Mouse (Mus musculus) yolk sac, embryonic 10.5 days (tissue): ENCODE measurements around the gene Fmn2.

Source experiments
- DNase-seq: peaks from one replicate; pipeline ENCODE4 v3.0.0-alpha.2; 2017; ENCODE audit warnings: low spot score

The Fmn2 gene

GRCm38 (mm10) chr1:174557211-174557610, 55.6 kb downstream of the Fmn2 start:
- no peak for DNase-seq

GRCm38 (mm10) chr1:174557841-174558240, 56.2 kb downstream of the Fmn2 start:
- no peak for DNase-seq

- DNase-seq = no peak
Observed at GRCm38 (mm10) chr1:174558488-174558887, 56.9 kb downstream of the Fmn2 start.

GRCm38 (mm10) chr1:174564561-174564960, 62.9 kb downstream of the Fmn2 start:
- DNase-seq = no peak

GRCm38 (mm10) chr1:174568609-174569008, 67.0 kb downstream of the Fmn2 start:
- no peak for DNase-seq

- DNase-seq = no peak
Observed at GRCm38 (mm10) chr1:174592420-174592980, 90.9 kb downstream of the Fmn2 start.

- DNase-seq = no peak
Observed at GRCm38 (mm10) chr1:174594989-174595388, 93.4 kb downstream of the Fmn2 start.

- DNase-seq = no peak
Observed at GRCm38 (mm10) chr1:174597495-174597894, 95.9 kb downstream of the Fmn2 start.

GRCm38 (mm10) chr1:174598226-174598625, 96.6 kb downstream of the Fmn2 start:
- no peak for DNase-seq

- DNase-seq = no peak
Observed at GRCm38 (mm10) chr1:174600041-174600440, 98.4 kb downstream of the Fmn2 start.

GRCm38 (mm10) chr1:174600620-174601019, 99.0 kb downstream of the Fmn2 start:
- DNase-seq = no peak

GRCm38 (mm10) chr1:174617368-174617767, 115.7 kb downstream of the Fmn2 start:
- no peak for DNase-seq

GRCm38 (mm10) chr1:174621512-174621911, 119.9 kb downstream of the Fmn2 start:
- no peak for DNase-seq

GRCm38 (mm10) chr1:174623054-174623453, 121.4 kb downstream of the Fmn2 start:
- DNase-seq = no peak

- DNase-seq = no peak
Observed at GRCm38 (mm10) chr1:174630074-174630473, 128.4 kb downstream of the Fmn2 start.

- no peak for DNase-seq
Observed at GRCm38 (mm10) chr1:174636291-174636690, 134.7 kb downstream of the Fmn2 start.

GRCm38 (mm10) chr1:174637564-174638085, 136.0 kb downstream of the Fmn2 start:
- no peak for DNase-seq

- no peak for DNase-seq
Observed at GRCm38 (mm10) chr1:174640901-174641300, 139.3 kb downstream of the Fmn2 start.

GRCm38 (mm10) chr1:174643431-174644010, 141.9 kb downstream of the Fmn2 start:
- DNase-seq = no peak

- DNase-seq = no peak
Observed at GRCm38 (mm10) chr1:174649421-174649826, 147.8 kb downstream of the Fmn2 start.

GRCm38 (mm10) chr1:174654565-174654964, 152.9 kb downstream of the Fmn2 start:
- DNase-seq = no peak

- no peak for DNase-seq
Observed at GRCm38 (mm10) chr1:174655354-174655753, 153.7 kb downstream of the Fmn2 start.

GRCm38 (mm10) chr1:174656554-174656953, 154.9 kb downstream of the Fmn2 start:
- no peak for DNase-seq
